Mouse (Mus musculus) heart, embryonic 15.5 days (tissue): Measurements from ENCODE around the gene Col8a2. TPM values are rescaled to one million over a fixed set of nuclear protein-coding genes. Genes with fewer than 3 reads are reported as not detected.

Source experiments
- ATAC-seq: fragments of 200-750 bp; cut with Nextera tagmentation; replicated peaks from 2 replicates; pipeline ENCODE4 v1.8.0; 2017; ENCODE audit warnings: low read depth, moderate TSS enrichment; ENCODE audit not compliant: insufficient number of reproducible peaks, insufficient read depth, low FRiP score
- H3K27ac ChIP-seq: fragments of 300-500 bp; sonication (generic); 2 replicates; pipeline ENCODE4 v1.5.1; 2015; ENCODE audit warnings: mild to moderate bottlenecking, inconsistent platforms
- H3K27me3 ChIP-seq: fragments of 300-500 bp; sonication (generic); 2 replicates; pipeline ENCODE4 v1.6.1; 2015; ENCODE audit warnings: inconsistent platforms
- H3K36me3 ChIP-seq: fragments of 300-500 bp; sonication (generic); 2 replicates; pipeline ENCODE4 v1.6.1; 2015; ENCODE audit warnings: mild to moderate bottlenecking, inconsistent platforms
- H3K4me1 ChIP-seq: fragments of 300-500 bp; sonication (generic); replicated peaks from 2 replicates; pipeline ENCODE4 v1.6.1; 2015; ENCODE audit warnings: inconsistent platforms
- H3K4me2 ChIP-seq: fragments of 300-500 bp; sonication (generic); 2 replicates; pipeline ENCODE4 v1.6.1; 2015; ENCODE audit warnings: inconsistent platforms, mild to moderate bottlenecking, moderate library complexity
- H3K4me3 ChIP-seq: fragments of 300-500 bp; sonication (generic); 2 replicates; pipeline ENCODE4 v1.5.1; 2015; ENCODE audit warnings: mild to moderate bottlenecking, inconsistent platforms
- H3K9ac ChIP-seq: fragments of 300-500 bp; sonication (generic); 2 replicates; pipeline ENCODE4 v1.6.1; 2015; ENCODE audit warnings: mild to moderate bottlenecking, inconsistent platforms
- H3K9me3 ChIP-seq: fragments of 300-500 bp; sonication (generic); replicated peaks from 2 replicates; pipeline ENCODE4 v1.6.1; 2016; ENCODE audit warnings: inconsistent platforms
- WGBS: fragments of 180-500 bp; shearing (Covaris S2); methylation state at CpG from one replicate; pipeline ENCODE4 v1.1.7; 2015; ENCODE audit warnings: mixed read lengths; 5-methylcytosine and 5-hydroxymethylcytosine counted together
- polyA plus RNA-seq: library from polyadenylated mRNA; unstranded; fragments of >200 nt; fragmentation: Nextera tagmentation; extraction: Ambion mirVana; gene quantifications from 2 replicates; pipeline ENCODE4 v1.2.1, GENCODE M21; 2015

Gene Col8a2
- polyA plus RNA-seq, 1 experiment from 2014 or later: 5.2 TPM

- no peak for ATAC-seq
- 86% methylated on average over 6 of the region's 6 CpGs for WGBS
Observed at GRCm38 (mm10) chr4:126306058-126306457, 19.5 kb downstream of the Col8a2 start.

GRCm38 (mm10) chr4:126306827-126307226 lies 20.2 kb downstream of the Col8a2 start:
- no peak overlapping the region for H3K4me3 ChIP-seq
- no peaks in the 10 kb centered on the region for H3K36me3 ChIP-seq
- ATAC-seq: no peak
- H3K4me1 ChIP-seq: peaks cover 12% of the 10 kb centered on the region
- H3K4me2 ChIP-seq: no peak overlapping the region
- H3K27ac ChIP-seq: no peak overlapping the region
- WGBS: 13% methylated on average over 2 of the region's 2 CpGs
- H3K9ac ChIP-seq: no peak overlapping the region
- peaks cover 20% of the 10 kb centered on the region for H3K27me3 ChIP-seq
- no peaks in the 10 kb centered on the region for H3K9me3 ChIP-seq

More at GRCm38 (mm10) chr4:126306058-126306457, 19.5 kb downstream of the Col8a2 start:
- Histone ChIP-seq H3K4me1 (peaks cover 19% of the 10 kb centered on the region), H3K36me3 (no peaks in the 10 kb centered on the region), H3K4me2 (no peak overlapping the region), H3K27ac (no peak overlapping the region), H3K9ac (no peak overlapping the region), H3K4me3 (no peak overlapping the region), H3K9me3 (no peaks in the 10 kb centered on the region), H3K27me3 (peaks cover 28% of the 10 kb centered on the region)

- 0 out of 2 replicates have a peak overlapping the region, but pooled peaks have one; percentile 14 for H3K9ac ChIP-seq
- peak overlapping the region; percentile 52 for H3K4me2 ChIP-seq
- 16% methylated on average over 20 of the region's 20 CpGs for WGBS
- peaks cover 13% of the 10 kb centered on the region for H3K4me1 ChIP-seq
- no peak overlapping the region for H3K27ac ChIP-seq
- H3K4me3 ChIP-seq: peak overlapping the region; percentile 13
- H3K9me3 ChIP-seq: no peaks in the 10 kb centered on the region
- peaks cover 5% of the 10 kb centered on the region for H3K27me3 ChIP-seq
- ATAC-seq: no peak; the same call in 1 of the 2 replicates
- no peaks in the 10 kb centered on the region for H3K36me3 ChIP-seq
Observed at GRCm38 (mm10) chr4:126309211-126309921, 22.8 kb downstream of the Col8a2 start.

- 0 out of 2 replicates have a peak overlapping the region, but pooled peaks have one; percentile 14 for H3K9ac ChIP-seq
- H3K36me3 ChIP-seq: no peaks in the 10 kb centered on the region
- H3K4me2 ChIP-seq: peak overlapping the region; percentile 52
- WGBS: 2% methylated on average over 7 of the region's 7 CpGs
- ATAC-seq: peak; percentile 56
- peaks cover 5% of the 10 kb centered on the region for H3K27me3 ChIP-seq
- H3K4me3 ChIP-seq: peak overlapping the region; percentile 13
- no peaks in the 10 kb centered on the region for H3K9me3 ChIP-seq
- peaks cover 18% of the 10 kb centered on the region for H3K4me1 ChIP-seq
- H3K27ac ChIP-seq: no peak overlapping the region
Observed at GRCm38 (mm10) chr4:126309922-126310309, 23.3 kb downstream of the Col8a2 start.

- Histone ChIP-seq H3K9ac (no peak overlapping the region), H3K4me3 (no peak overlapping the region), H3K36me3 (no peaks in the 10 kb centered on the region; the same call in 1 of the 2 replicates), H3K9me3 (no peaks in the 10 kb centered on the region), H3K4me1 (peaks cover 18% of the 10 kb centered on the region), H3K27me3 (peaks cover 5% of the 10 kb centered on the region), H3K4me2 (no peak overlapping the region), H3K27ac (no peak overlapping the region)
- whole genome bisulfite sequencing: 73% methylated on average over 7 of the region's 7 CpGs
- ATAC-seq: no peak
Observed at GRCm38 (mm10) chr4:126310344-126310743, 23.8 kb downstream of the Col8a2 start.

GRCm38 (mm10) chr4:126311566-126312200 lies 25.1 kb downstream of the Col8a2 start:
- no peak for ATAC-seq
- whole genome bisulfite sequencing: 88% methylated on average over 16 of the region's 16 CpGs

GRCm38 (mm10) chr4:126313202-126313601 lies 26.6 kb downstream of the Col8a2 start:
- 56% methylated on average over 5 of the region's 5 CpGs for WGBS
- Histone ChIP-seq H3K9ac (no peak overlapping the region), H3K4me2 (no peak overlapping the region), H3K4me3 (no peak overlapping the region), H3K9me3 (no peaks in the 10 kb centered on the region), H3K27ac (no peak overlapping the region), H3K36me3 (peaks cover 24% of the 10 kb centered on the region), H3K4me1 (peaks cover 29% of the 10 kb centered on the region), H3K27me3 (peaks cover 5% of the 10 kb centered on the region)
- ATAC-seq: no peak

More at GRCm38 (mm10) chr4:126311566-126312200, 25.1 kb downstream of the Col8a2 start:
- H3K9me3 ChIP-seq: no peaks in the 10 kb centered on the region
- no peak overlapping the region for H3K27ac ChIP-seq
- H3K4me1 ChIP-seq: peaks cover 29% of the 10 kb centered on the region
- H3K9ac ChIP-seq: no peak overlapping the region
- peaks cover 5% of the 10 kb centered on the region for H3K27me3 ChIP-seq
- no peak overlapping the region for H3K4me2 ChIP-seq
- no peak overlapping the region for H3K4me3 ChIP-seq
- H3K36me3 ChIP-seq: peaks cover 9% of the 10 kb centered on the region

GRCm38 (mm10) chr4:126314393-126314792 lies 27.8 kb downstream of the Col8a2 start:
- H3K27me3 ChIP-seq: peaks cover 4% of the 10 kb centered on the region
- peaks cover 25% of the 10 kb centered on the region for H3K36me3 ChIP-seq
- H3K4me2 ChIP-seq: no peak overlapping the region
- ATAC-seq: no peak
- no peak overlapping the region for H3K4me3 ChIP-seq
- no peaks in the 10 kb centered on the region for H3K9me3 ChIP-seq
- 57% methylated on average over 10 of the region's 10 CpGs for WGBS
- H3K27ac ChIP-seq: 0 out of 2 replicates have a peak overlapping the region, but pooled peaks have one; percentile 1
- no peak overlapping the region for H3K9ac ChIP-seq
- peaks cover 26% of the 10 kb centered on the region for H3K4me1 ChIP-seq

GRCm38 (mm10) chr4:126315931-126316330 lies 29.3 kb downstream of the Col8a2 start:
- H3K4me3 ChIP-seq: no peak overlapping the region
- no peak overlapping the region for H3K27ac ChIP-seq
- H3K4me2 ChIP-seq: no peak overlapping the region
- peaks cover 25% of the 10 kb centered on the region for H3K36me3 ChIP-seq
- no peaks in the 10 kb centered on the region for H3K27me3 ChIP-seq
- no peak for ATAC-seq
- no peaks in the 10 kb centered on the region for H3K9me3 ChIP-seq
- WGBS: 32% methylated on average over 5 of the region's 5 CpGs
- no peak overlapping the region for H3K9ac ChIP-seq
- peaks cover 33% of the 10 kb centered on the region for H3K4me1 ChIP-seq

- H3K4me3 ChIP-seq: no peak overlapping the region
- no peak overlapping the region for H3K27ac ChIP-seq
- no peak for ATAC-seq
- no peak overlapping the region for H3K4me2 ChIP-seq
- 88% methylated on average over 13 of the region's 13 CpGs for WGBS
- H3K9me3 ChIP-seq: no peaks in the 10 kb centered on the region
- no peak overlapping the region for H3K9ac ChIP-seq
- H3K36me3 ChIP-seq: peaks cover 25% of the 10 kb centered on the region
- no peaks in the 10 kb centered on the region for H3K27me3 ChIP-seq
- H3K4me1 ChIP-seq: peaks cover 33% of the 10 kb centered on the region
Observed at GRCm38 (mm10) chr4:126316443-126317040, 29.9 kb downstream of the Col8a2 start.

GRCm38 (mm10) chr4:126319806-126320205 lies 33.2 kb downstream of the Col8a2 start:
- H3K4me3 ChIP-seq: no peak overlapping the region
- peaks cover 25% of the 10 kb centered on the region for H3K36me3 ChIP-seq
- no peak overlapping the region for H3K9ac ChIP-seq
- H3K4me1 ChIP-seq: peaks cover 33% of the 10 kb centered on the region
- no peak overlapping the region for H3K27ac ChIP-seq
- H3K4me2 ChIP-seq: no peak overlapping the region
- peaks cover 18% of the 10 kb centered on the region for H3K27me3 ChIP-seq
- no peak for ATAC-seq
- 88% methylated on average over 6 of the region's 6 CpGs for WGBS
- H3K9me3 ChIP-seq: no peaks in the 10 kb centered on the region
